Mouse (Mus musculus) embryonic fibroblast, embryonic 13.5 days (primary cell): ENCODE data around the gene Ankrd9.

Source experiments
- CTCF ChIP-seq: IDR thresholded peaks from 2 replicates; pipeline ENCODE4 v1.5.1; 2011; ENCODE audit warnings: mild to moderate bottlenecking, control low read depth, low read length, moderate library complexity, borderline replicate concordance; ENCODE audit not compliant: insufficient read depth
- POLR2A ChIP-seq: IDR thresholded peaks from 2 replicates; pipeline ENCODE4 v1.6.1; 2011; ENCODE audit warnings: low read depth, mild to moderate bottlenecking, control low read depth, low read length, moderate library complexity

DNA sequence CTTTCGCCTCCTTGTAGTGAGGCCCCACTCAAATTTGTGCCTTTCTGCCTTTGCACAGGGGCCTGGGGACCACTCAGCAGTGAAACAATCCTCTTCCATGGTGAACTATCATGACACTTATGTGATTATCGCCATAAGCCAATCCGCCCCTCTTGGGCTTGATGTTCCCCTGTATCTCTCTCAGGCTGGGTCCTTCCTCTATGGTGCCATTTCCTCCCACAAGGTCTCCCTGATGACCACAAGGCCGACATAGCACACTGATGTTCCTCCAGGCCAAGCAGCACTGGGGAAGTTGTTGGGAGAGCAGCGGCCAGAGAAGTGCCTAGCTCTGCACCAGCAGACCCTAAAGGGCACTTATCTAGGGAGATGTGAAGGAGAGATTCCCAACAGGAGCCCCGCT is 4.1 kb downstream of the Ankrd9 start:
- TF ChIP-seq POLR2A (no peak), CTCF (no peak)
